Mouse (Mus musculus): ENCODE measurements around the gene Bcl2l10.

GRCm38 (mm10) chr9:75399069-75399468, 51.5 kb downstream of the Bcl2l10 start:
- no peak for TF ChIP-seq CTCF (IDR thresholded peaks at IDR 0.05; ENCODE audit: extremely low read depth, insufficient read length, insufficient replicate concordance, low read depth, low read length)
- no peak for TF ChIP-seq POLR2A (IDR thresholded peaks at IDR 0.05; ENCODE audit: low read depth, low read length)

Measured in small intestine, adult 2 months (tissue).